Mouse (Mus musculus): ENCODE data around the gene Prkcb.

Prkcb gene

GRCm38 (mm10) chr7:122556575-122557140, 268.1 kb downstream of the Prkcb start:
- no peak for DNase-seq

- no peak for DNase-seq
Observed at GRCm38 (mm10) chr7:122558085-122558811, 269.7 kb downstream of the Prkcb start.

- peak in 1 of 2 experiments; percentile 5 for DNase-seq
Observed at GRCm38 (mm10) chr7:122558912-122559311, 270.4 kb downstream of the Prkcb start.

GRCm38 (mm10) chr7:122562586-122562985, 274.0 kb downstream of the Prkcb start:
- peak; percentile 29 to 55 for DNase-seq

- no peak for DNase-seq
Observed at GRCm38 (mm10) chr7:122565371-122565770, 276.8 kb downstream of the Prkcb start.

GRCm38 (mm10) chr7:122566011-122566410, 277.5 kb downstream of the Prkcb start:
- no peak for DNase-seq

GRCm38 (mm10) chr7:122568787-122569186, 280.2 kb downstream of the Prkcb start:
- DNase-seq, result no peak

- DNase-seq, result peak in 1 of 2 experiments; percentile 46
Observed at GRCm38 (mm10) chr7:122570407-122570806, 281.9 kb downstream of the Prkcb start.

GRCm38 (mm10) chr7:122573101-122573635, 284.6 kb downstream of the Prkcb start:
- no peak for DNase-seq

- no peak for DNase-seq
Observed at GRCm38 (mm10) chr7:122574418-122574817, 285.9 kb downstream of the Prkcb start.

GRCm38 (mm10) chr7:122575056-122575455, 286.5 kb downstream of the Prkcb start:
- DNase-seq, result no peak

- peak; percentile 17 to 66 for DNase-seq
Observed at GRCm38 (mm10) chr7:122575506-122575905, 287.0 kb downstream of the Prkcb start.

GRCm38 (mm10) chr7:122577571-122577970, 289.0 kb downstream of the Prkcb start:
- DNase-seq, result no peak

GRCm38 (mm10) chr7:122579461-122580157, 291.1 kb downstream of the Prkcb start:
- no peak for DNase-seq

- DNase-seq, result no peak
Observed at GRCm38 (mm10) chr7:122580158-122580475, 291.6 kb downstream of the Prkcb start.

GRCm38 (mm10) chr7:122584421-122585151, 296.0 kb downstream of the Prkcb start:
- DNase-seq, result no peak

- no peak for DNase-seq
Observed at GRCm38 (mm10) chr7:122595897-122596296, 307.3 kb downstream of the Prkcb start.

GRCm38 (mm10) chr7:122596596-122597170, 308.1 kb downstream of the Prkcb start:
- DNase-seq, result no peak

- DNase-seq, result no peak
Observed at GRCm38 (mm10) chr7:122597313-122597712, 308.8 kb downstream of the Prkcb start.

GRCm38 (mm10) chr7:122600856-122601255, 312.3 kb downstream of the Prkcb start:
- no peak for DNase-seq

- DNase-seq, result no peak
Observed at GRCm38 (mm10) chr7:122605066-122605465, 316.5 kb downstream of the Prkcb start.

GRCm38 (mm10) chr7:122609420-122609819, 320.9 kb downstream of the Prkcb start:
- DNase-seq, result no peak

- DNase-seq, result no peak
Observed at GRCm38 (mm10) chr7:122610161-122610560, 321.6 kb downstream of the Prkcb start.

Data from lung, postnatal 4 days (tissue).